Mouse (Mus musculus): Measurements from ENCODE around the gene Hspa8. TPM values are rescaled to one million over a fixed set of nuclear protein-coding genes. Genes with fewer than 3 reads are reported as not detected.
A peak's percentile ranks its signal among the peaks of the same experiment; 100 is the strongest.

Hspa8 gene
- polyA plus RNA-seq, 1 experiment from 2014 or later = 1,252 TPM

DNA sequence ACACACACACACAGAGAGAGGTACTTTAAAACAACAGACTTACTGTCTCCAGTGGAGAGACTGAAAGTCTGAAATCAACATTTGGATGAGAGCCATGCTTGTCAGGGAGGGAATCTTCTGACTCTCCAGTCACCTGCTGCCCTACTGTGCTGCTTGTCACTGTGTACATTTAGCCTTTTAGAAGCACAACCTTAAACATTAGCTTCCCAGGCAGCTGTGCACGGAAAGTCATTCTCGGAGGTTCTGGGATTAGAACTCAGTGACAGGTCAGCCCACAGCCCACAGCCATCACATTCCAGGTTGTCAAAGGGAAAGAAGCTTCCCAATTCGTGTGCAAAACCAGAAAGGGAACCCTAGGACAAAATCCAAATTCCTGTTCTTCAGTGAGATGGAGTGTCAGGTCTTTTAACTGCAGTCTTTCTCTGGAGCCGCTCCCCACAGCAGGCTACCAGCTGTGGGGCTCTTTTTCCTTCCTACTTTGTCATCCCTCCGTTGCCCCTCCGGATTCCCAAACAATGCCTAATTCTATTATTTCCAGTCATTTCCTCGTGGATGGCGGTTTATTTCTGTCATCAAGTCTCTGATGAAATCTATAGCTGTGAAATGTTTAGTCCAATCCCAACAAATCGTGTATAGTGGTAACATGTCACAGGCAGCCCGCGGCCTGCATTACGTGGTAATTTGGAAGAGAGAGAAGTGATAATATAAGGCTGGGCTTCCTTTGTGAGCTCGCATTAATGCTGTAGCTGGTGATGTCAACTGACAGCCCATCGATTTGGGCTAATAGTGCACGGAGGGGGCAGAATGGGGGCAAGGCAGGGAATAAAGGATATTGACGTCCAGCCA is 7.5 kb downstream of the Hspa8 start:
- ChIA-PET POLR2A (interaction anchor here (1.5 kb wide), 1 partner anchor 8 kb away, joined by 4 read pairs; no protein-coding TSS in a partner anchor), CTCF (interaction anchor here (0.9 to 1.4 kb wide), 3 partner anchors 27 to 192 kb away, joined by 3 to 7 read pairs (median 3); no protein-coding TSS in a partner anchor)
- no peaks in the 10 kb centered on the region for H3K27me3 ChIP-seq
- ATAC-seq (no peak), DNase-seq (ENCODE audit: low read depth, low spot score) (no peak)
- in situ Hi-C loops (cut with MboI; ENCODE audit: low pct_unique_long_range_greater_than_20kb) = no loop called here
- TF ChIP-seq CTCF (IDR thresholded peaks at IDR 0.05) = no peak

DNA sequence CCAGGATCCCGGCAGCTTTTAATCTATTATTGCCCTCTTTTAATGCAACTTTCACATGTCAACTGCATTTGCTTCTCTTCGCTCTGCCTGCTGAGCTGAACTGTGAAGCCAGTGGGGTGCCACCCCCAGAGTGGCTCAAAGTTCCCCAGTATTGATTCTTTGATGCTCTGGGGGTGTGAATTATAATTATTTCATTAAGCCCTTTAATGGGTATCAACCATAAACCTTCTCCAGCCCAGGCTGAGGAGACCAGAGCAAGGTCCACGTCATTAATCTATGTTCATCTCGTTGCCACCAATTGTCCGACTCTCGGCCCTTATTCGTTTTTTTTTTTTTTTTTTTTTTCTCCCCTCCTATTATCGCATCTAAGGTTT is 8.1 kb downstream of the Hspa8 start:
- ChIA-PET POLR2A (no interaction called here), CTCF (interaction anchor here (1.4 kb wide), 1 partner anchor 52 kb away, joined by 7 read pairs; no protein-coding TSS in a partner anchor)
- in situ Hi-C loops (cut with MboI; ENCODE audit: low pct_unique_long_range_greater_than_20kb) = no loop called here
- no peaks in the 10 kb centered on the region for H3K27me3 ChIP-seq
- no peak for TF ChIP-seq CTCF (IDR thresholded peaks at IDR 0.05)
- no peak for ATAC-seq
- no peak for DNase-seq (ENCODE audit: low read depth, low spot score)

DNA sequence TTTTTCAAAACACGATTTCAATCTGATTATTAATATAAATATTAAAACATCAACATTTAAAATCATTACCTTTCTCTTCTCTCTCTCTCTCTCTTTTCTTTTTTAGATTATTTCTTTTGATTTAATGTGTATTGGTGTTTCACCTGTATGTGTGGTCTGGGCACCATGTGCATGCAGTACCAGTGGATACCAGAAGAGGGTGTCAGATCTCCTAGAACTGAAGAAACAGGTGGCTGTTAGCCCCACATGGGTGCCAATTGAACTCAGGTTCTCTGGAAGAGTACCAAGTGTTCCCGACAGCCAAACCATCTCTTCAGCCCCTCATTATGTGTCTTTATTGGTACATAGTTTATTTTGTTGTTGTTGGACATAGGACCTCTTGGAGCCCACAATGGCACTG is 11.1 kb downstream of the Hspa8 start:
- H3K27me3 ChIP-seq = no peaks in the 10 kb centered on the region
- DNase-seq (ENCODE audit: low read depth, low spot score) (no peak), ATAC-seq (no peak)
- ChIA-PET POLR2A (interaction anchor here (0.5 kb wide), 1 partner anchor 99 kb away, joined by 4 read pairs; no protein-coding TSS in a partner anchor), CTCF (no interaction called here)
- peak; percentile 55 for TF ChIP-seq CTCF (IDR thresholded peaks at IDR 0.05)
- in situ Hi-C loops (cut with MboI; ENCODE audit: low pct_unique_long_range_greater_than_20kb) = no loop called here

DNA sequence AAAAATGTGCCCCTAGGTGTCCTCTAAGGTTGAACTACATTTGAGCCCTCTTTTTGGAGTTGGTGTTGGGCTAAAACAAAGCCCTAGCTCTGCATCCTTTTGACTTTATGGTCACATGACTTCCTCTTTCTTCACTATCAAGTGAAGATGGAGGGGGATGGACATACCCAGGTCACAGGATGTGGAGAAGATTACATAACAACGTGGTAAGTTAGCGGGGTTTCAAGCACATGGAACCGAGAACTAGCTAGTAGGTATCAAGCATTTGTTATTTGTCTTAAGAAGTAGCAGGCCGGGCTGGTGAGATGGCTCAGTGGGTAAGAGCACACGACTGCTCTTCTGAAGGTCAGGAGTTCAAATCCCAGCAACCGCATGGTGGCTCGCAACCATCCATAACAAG is 13.3 kb downstream of the Hspa8 start:
- no peak for DNase-seq (ENCODE audit: low read depth, low spot score)
- in situ Hi-C loops (cut with MboI; ENCODE audit: low pct_unique_long_range_greater_than_20kb) = no loop called here
- ChIA-PET POLR2A (no interaction called here), CTCF (no interaction called here)
- no peaks in the 10 kb centered on the region for H3K27me3 ChIP-seq
- no peak for ATAC-seq
- TF ChIP-seq CTCF (IDR thresholded peaks at IDR 0.05) = no peak

DNA sequence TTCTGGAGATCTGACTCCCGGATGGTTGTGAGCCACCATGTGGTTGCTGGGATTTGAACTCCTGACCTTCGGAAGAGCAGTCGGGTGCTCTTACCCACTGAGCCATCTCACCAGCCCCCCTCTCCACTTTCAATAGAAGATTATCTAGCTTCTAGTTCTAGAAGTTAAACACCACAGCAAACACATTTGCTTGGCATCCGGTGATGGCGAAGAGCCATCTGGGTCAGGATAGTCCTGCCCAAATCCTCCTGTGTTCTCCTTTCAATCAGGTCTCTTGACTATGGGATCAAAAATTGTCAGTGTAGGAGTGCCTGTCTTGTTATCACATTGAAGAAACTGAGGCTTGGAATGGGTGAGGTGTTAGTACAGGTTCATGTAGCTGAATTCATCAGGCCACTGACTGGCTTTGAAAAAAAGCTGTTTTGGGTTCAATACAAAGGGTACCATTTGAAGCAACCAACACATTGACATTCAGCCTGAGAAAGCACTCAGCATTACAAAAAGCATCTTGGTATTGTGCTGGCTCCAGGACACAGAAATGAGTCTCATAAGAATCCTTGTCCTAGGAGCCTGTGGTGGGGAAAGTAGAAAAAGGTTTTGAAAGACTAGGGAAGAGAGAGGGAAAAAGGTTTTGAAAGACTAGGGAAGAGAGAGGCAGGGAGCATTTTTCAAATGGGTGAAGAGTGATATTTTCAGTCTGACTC is 16.7 kb downstream of the Hspa8 start:
- POLR2A ChIA-PET = interaction anchor here (1.8 kb wide), 1 partner anchor 10 kb away, joined by 4 read pairs; no protein-coding TSS in a partner anchor
- TF ChIP-seq CTCF (IDR thresholded peaks at IDR 0.05) = no peak
- CTCF ChIA-PET = interaction anchor here (1.3 to 1.5 kb wide), 2 partner anchors 10 to 67 kb away, joined by 4 to 7 read pairs; no protein-coding TSS in a partner anchor
- in situ Hi-C loops (cut with MboI; ENCODE audit: low pct_unique_long_range_greater_than_20kb) = no loop called here
- H3K27me3 ChIP-seq = no peaks in the 10 kb centered on the region
- no peak for DNase-seq (ENCODE audit: low read depth, low spot score)
- ATAC-seq = no peak

DNA sequence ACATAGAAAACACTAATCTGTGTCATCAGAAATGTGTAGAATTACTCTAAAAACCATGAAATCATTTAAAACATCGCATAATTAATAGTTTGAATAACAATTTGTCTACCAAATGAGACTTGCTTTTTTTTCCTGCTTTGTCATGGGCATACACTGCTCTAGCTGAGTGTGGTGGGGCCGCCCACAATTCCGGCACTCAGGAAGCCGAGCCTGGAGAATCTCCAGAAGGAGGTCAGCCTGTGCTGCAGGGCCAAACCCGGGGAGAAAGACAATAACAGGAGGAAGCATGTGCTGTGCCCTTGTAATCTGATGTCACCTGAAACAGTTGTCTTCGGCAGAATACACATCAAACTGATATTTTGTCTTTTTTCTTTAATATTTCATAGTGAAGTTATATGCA is 24.8 kb downstream of the Hspa8 start:
- CTCF ChIA-PET = interaction anchor here (1.4 kb wide), 1 partner anchor 9 kb away, joined by 5 read pairs; no protein-coding TSS in a partner anchor
- peaks cover 6% of the 10 kb centered on the region for H3K27me3 ChIP-seq
- TF ChIP-seq CTCF (IDR thresholded peaks at IDR 0.05) = no peak
- ATAC-seq (no peak), DNase-seq (ENCODE audit: low read depth, low spot score) (no peak)
- POLR2A ChIA-PET = no interaction called here
- in situ Hi-C loops (cut with MboI; ENCODE audit: low pct_unique_long_range_greater_than_20kb) = loop anchor here (10.0 kb wide), 1 partner anchor 359 kb away; no protein-coding TSS in a partner anchor

DNA sequence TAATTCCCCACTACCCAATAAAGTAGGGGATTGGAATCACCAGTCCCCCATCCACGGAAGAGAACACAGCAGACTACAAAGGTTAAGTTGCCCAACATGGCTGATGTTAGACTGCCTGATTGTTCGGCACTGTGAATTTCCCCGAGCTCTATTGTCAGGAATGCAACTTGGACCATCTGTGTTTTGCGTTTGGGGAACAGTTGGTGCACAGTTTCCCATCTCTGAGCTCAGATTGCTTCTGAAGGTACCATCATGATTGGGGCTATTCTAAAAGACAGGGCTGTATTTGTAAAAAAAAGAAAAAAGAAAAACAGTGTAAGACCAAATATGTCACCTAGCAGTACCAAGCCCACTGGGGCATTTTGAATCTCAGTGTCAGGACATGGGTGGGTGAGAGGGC is 26.6 kb downstream of the Hspa8 start:
- TF ChIP-seq CTCF (IDR thresholded peaks at IDR 0.05) = no peak
- in situ Hi-C loops (cut with MboI; ENCODE audit: low pct_unique_long_range_greater_than_20kb) = loop anchor here (10.0 kb wide), 1 partner anchor 357 kb away; no protein-coding TSS in a partner anchor
- CTCF ChIA-PET = interaction anchor here (1.1 to 1.5 kb wide), 2 partner anchors 20 to 70 kb away, joined by 3 read pairs; no protein-coding TSS in a partner anchor
- POLR2A ChIA-PET = no interaction called here
- DNase-seq (ENCODE audit: low read depth, low spot score) (no peak), ATAC-seq (no peak)
- peaks cover 11% of the 10 kb centered on the region for H3K27me3 ChIP-seq

DNA sequence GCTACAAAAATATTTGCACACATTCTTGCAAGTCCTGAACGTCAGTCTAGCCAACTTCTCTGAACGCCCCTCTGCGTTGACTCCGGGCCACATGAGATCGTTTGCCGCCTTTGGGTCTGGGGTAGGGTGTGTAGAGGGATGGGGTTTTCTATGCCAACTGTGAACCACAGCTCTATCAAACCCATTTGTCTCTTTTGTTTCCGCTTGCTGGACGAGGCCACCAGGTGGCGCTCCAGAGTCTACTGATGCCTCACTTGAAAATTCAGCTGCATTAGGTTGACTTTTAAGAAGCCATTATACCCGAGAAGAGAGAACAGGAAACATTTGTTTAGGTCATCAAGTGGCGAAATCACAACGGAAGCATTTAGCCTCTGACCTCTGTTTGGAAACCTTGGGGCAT is 33.8 kb downstream of the Hspa8 start:
- ChIA-PET POLR2A (no interaction called here), CTCF (interaction anchor here (1.0 to 2.1 kb wide), 13 partner anchors 9 to 363 kb away, joined by 3 to 10 read pairs (median 4); no protein-coding TSS in a partner anchor)
- peak; percentile 82 for TF ChIP-seq CTCF (IDR thresholded peaks at IDR 0.05)
- in situ Hi-C loops (cut with MboI; ENCODE audit: low pct_unique_long_range_greater_than_20kb) = loop anchor here (10.0 kb wide), 2 partner anchors 100 to 150 kb away; no protein-coding TSS in a partner anchor
- DNase-seq (ENCODE audit: low read depth, low spot score) (no peak), ATAC-seq (no peak)
- H3K27me3 ChIP-seq = peaks cover 13% of the 10 kb centered on the region

DNA sequence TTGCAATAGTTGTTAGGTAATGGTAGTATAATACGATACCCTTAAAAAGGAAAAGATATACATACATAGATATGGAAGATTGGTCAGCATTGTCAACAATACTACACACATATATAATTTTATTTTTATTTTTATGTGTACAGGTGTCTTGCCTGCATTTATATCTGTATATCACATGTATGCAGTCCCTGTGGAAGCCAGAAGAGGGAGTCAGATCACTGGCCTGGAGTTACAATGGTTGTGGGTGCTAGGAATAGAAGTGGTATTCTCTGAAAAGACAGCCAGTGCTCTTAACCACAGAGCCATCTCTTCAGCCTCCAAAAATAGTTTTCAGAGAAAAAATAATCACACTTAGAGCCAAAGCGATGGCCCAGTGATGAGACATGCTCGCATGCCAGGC is 35.9 kb downstream of the Hspa8 start:
- DNase-seq (ENCODE audit: low read depth, low spot score) = no peak
- CTCF ChIA-PET = interaction anchor here (1.5 kb wide), 2 partner anchors 9 to 354 kb away, joined by 3 read pairs; no protein-coding TSS in a partner anchor
- POLR2A ChIA-PET = no interaction called here
- ATAC-seq = no peak
- H3K27me3 ChIP-seq = peaks cover 10% of the 10 kb centered on the region
- in situ Hi-C loops (cut with MboI; ENCODE audit: low pct_unique_long_range_greater_than_20kb) = loop anchor here (10.0 kb wide), 2 partner anchors 98 to 148 kb away; no protein-coding TSS in a partner anchor
- peak; percentile 42 for TF ChIP-seq CTCF (IDR thresholded peaks at IDR 0.05)

DNA sequence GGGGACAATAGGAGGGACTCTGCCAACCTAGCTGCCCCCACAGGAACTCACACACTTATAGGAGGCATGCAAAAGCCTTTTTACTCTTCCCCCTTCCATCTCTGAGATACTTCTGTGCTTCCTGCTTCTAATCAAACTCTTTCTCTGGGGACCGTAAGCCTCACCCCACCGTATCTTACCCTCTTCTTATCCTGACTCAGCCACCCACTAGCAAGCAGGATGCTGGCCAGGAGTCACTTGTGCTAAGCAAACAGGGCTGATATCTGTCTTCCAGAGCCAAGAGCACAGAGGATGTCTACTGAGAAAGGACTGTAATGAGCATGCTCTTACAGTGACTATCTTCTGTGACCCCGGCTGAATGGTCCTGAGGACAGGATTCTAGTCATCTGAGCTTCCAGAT is 38.9 kb downstream of the Hspa8 start:
- POLR2A ChIA-PET = no interaction called here
- in situ Hi-C loops (cut with MboI; ENCODE audit: low pct_unique_long_range_greater_than_20kb) = loop anchor here (10.0 kb wide), 2 partner anchors 95 to 145 kb away; no protein-coding TSS in a partner anchor

More for the DNA sequence above, 38.9 kb downstream of the Hspa8 start:
- ATAC-seq = no peak
- no peak for DNase-seq (ENCODE audit: low read depth, low spot score)
- no peak for TF ChIP-seq CTCF (IDR thresholded peaks at IDR 0.05)
- H3K27me3 ChIP-seq = peaks cover 5% of the 10 kb centered on the region
- CTCF ChIA-PET = interaction anchor here (1.2 kb wide), 1 partner anchor 13 kb away, joined by 4 read pairs; no protein-coding TSS in a partner anchor

Measured in Patski (cell line).